Mouse (Mus musculus): ENCODE results near the gene Cfap221.

- TF ChIP-seq POLR2A (IDR thresholded peaks at IDR 0.05; ENCODE audit: borderline replicate concordance, control insufficient read depth, low read depth, low read length), result no peak
- TF ChIP-seq CTCF (IDR thresholded peaks at IDR 0.05; ENCODE audit: control insufficient read depth, insufficient read depth, low read length), result no peak
Measured at GRCm38 (mm10) chr1:120027693-120028092, 30.7 kb upstream of the Cfap221 start.

Data from bone marrow, adult 2 months (tissue).